Mouse (Mus musculus) forebrain, embryonic 15.5 days (tissue): Measurements from ENCODE around the gene Pla2g4c. TPM values are rescaled to one million over a fixed set of nuclear protein-coding genes. Genes with fewer than 3 reads are reported as not detected.

Experiments
- ATAC-seq: fragments of 200-750 bp; cut with Nextera tagmentation; replicated peaks from 2 replicates; pipeline ENCODE4 v1.8.0; 2017; ENCODE audit warnings: mild to moderate bottlenecking, moderate TSS enrichment, moderate library complexity
- H3K27ac ChIP-seq: fragments of 300-500 bp; sonication (generic); replicated peaks from 2 replicates; pipeline ENCODE4 v1.5.1; 2015; ENCODE audit warnings: mild to moderate bottlenecking, inconsistent platforms
- H3K27me3 ChIP-seq: fragments of 300-500 bp; sonication (generic); 2 replicates; pipeline ENCODE4 v1.6.1; 2015; ENCODE audit warnings: inconsistent platforms
- H3K36me3 ChIP-seq: fragments of 300-500 bp; sonication (generic); 2 replicates; pipeline ENCODE4 v1.6.1; 2015; ENCODE audit warnings: mild to moderate bottlenecking, inconsistent platforms
- H3K4me1 ChIP-seq: fragments of 300-500 bp; sonication (generic); 2 replicates; pipeline ENCODE4 v1.6.1; 2015; ENCODE audit warnings: inconsistent platforms
- H3K4me2 ChIP-seq: fragments of 300-500 bp; sonication (generic); replicated peaks from 2 replicates; pipeline ENCODE4 v1.6.1; 2015; ENCODE audit warnings: mild to moderate bottlenecking, inconsistent platforms
- H3K4me3 ChIP-seq: fragments of 300-500 bp; sonication (generic); 2 replicates; pipeline ENCODE4 v1.5.1; 2015; ENCODE audit warnings: mild to moderate bottlenecking, inconsistent platforms
- H3K9ac ChIP-seq: fragments of 300-500 bp; sonication (generic); replicated peaks from 2 replicates; pipeline ENCODE4 v1.6.1; 2015; ENCODE audit warnings: mild to moderate bottlenecking, inconsistent platforms
- H3K9me3 ChIP-seq: fragments of 300-500 bp; sonication (generic); 2 replicates; pipeline ENCODE4 v1.6.1; 2016; ENCODE audit warnings: inconsistent platforms
- WGBS: fragments of 180-500 bp; shearing (Covaris S2); methylation state at CpG from one replicate; pipeline ENCODE4 v1.1.7; 2015; ENCODE audit warnings: mixed read lengths; 5-methylcytosine and 5-hydroxymethylcytosine counted together
- polyA plus RNA-seq: library from polyadenylated mRNA; unstranded; fragments of >200 nt; fragmentation: Nextera tagmentation; extraction: Ambion mirVana; gene quantifications from 2 replicates; pipeline ENCODE4 v1.2.1, GENCODE M21; 2015

The Pla2g4c gene
- polyA plus RNA-seq, 1 experiment from 2014 or later = 0.61 TPM

GRCm38 (mm10) chr7:13301643-13302042, 22.8 kb upstream of the Pla2g4c start:
- H3K36me3 ChIP-seq = peaks cover 57% of the 10 kb centered on the region
- H3K4me3 ChIP-seq = no peak overlapping the region
- H3K27ac ChIP-seq = no peak overlapping the region
- no peaks in the 10 kb centered on the region for H3K4me1 ChIP-seq
- WGBS = 95% methylated on average over 1 of the region's 1 CpGs
- no peaks in the 10 kb centered on the region for H3K27me3 ChIP-seq
- no peaks in the 10 kb centered on the region for H3K9me3 ChIP-seq
- H3K4me2 ChIP-seq = no peak overlapping the region
- H3K9ac ChIP-seq = no peak overlapping the region
- no peak for ATAC-seq

DNA sequence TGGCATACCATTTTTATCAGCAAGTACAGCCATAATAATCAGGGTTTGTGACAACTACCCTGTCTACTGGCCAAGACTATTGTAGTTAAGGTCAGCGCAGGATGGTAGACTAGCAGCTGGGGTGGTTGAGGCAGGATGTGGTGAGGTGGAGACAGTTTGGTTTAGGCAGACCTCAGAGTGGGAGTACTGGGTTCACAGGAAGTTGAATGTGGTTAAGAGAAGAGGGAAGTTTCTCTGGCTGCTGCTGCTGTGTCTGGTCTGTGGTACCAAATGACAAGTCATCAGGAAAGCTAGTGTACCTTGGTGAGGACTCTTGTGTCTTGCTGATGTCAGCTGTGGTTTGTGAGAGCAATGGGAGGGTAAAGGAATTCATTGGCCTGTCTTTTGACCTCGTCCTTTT, 21.7 kb upstream of the Pla2g4c start:
- H3K4me3 ChIP-seq = no peak overlapping the region
- ATAC-seq = no peak
- H3K9ac ChIP-seq = no peak overlapping the region
- peaks cover 61% of the 10 kb centered on the region for H3K36me3 ChIP-seq
- no peaks in the 10 kb centered on the region for H3K9me3 ChIP-seq
- H3K27ac ChIP-seq = no peak overlapping the region
- 87% methylated on average over 2 of the region's 2 CpGs for WGBS
- no peak overlapping the region for H3K4me2 ChIP-seq
- H3K27me3 ChIP-seq = no peaks in the 10 kb centered on the region
- H3K4me1 ChIP-seq = no peaks in the 10 kb centered on the region

- Histone ChIP-seq H3K4me2 (no peak overlapping the region), H3K27me3 (no peaks in the 10 kb centered on the region), H3K36me3 (peaks cover 64% of the 10 kb centered on the region), H3K9ac (no peak overlapping the region), H3K4me1 (no peaks in the 10 kb centered on the region), H3K9me3 (no peaks in the 10 kb centered on the region), H3K27ac (no peak overlapping the region), H3K4me3 (no peak overlapping the region)
- ATAC-seq = no peak
These were observed 21.1 kb upstream of the Pla2g4c start for GRCm38 (mm10) chr7:13303372-13303771.

- Histone ChIP-seq H3K27me3 (no peaks in the 10 kb centered on the region), H3K9me3 (no peaks in the 10 kb centered on the region), H3K4me1 (no peaks in the 10 kb centered on the region), H3K4me2 (no peak overlapping the region), H3K27ac (no peak overlapping the region), H3K9ac (no peak overlapping the region), H3K36me3 (peaks cover 50% of the 10 kb centered on the region), H3K4me3 (no peak overlapping the region)
- no peak for ATAC-seq
- WGBS = 95% methylated on average over 2 of the region's 2 CpGs
These were observed 15.0 kb upstream of the Pla2g4c start for GRCm38 (mm10) chr7:13309407-13309806.

- 95% methylated on average over 6 of the region's 6 CpGs for WGBS
- ATAC-seq = no peak
- no peak overlapping the region for H3K4me3 ChIP-seq
- no peaks in the 10 kb centered on the region for H3K9me3 ChIP-seq
- H3K27me3 ChIP-seq = no peaks in the 10 kb centered on the region
- no peak overlapping the region for H3K4me2 ChIP-seq
- H3K36me3 ChIP-seq = peaks cover 44% of the 10 kb centered on the region
- no peak overlapping the region for H3K27ac ChIP-seq
- no peak overlapping the region for H3K9ac ChIP-seq
- no peaks in the 10 kb centered on the region for H3K4me1 ChIP-seq
These were observed 13.8 kb upstream of the Pla2g4c start for GRCm38 (mm10) chr7:13310493-13311199.

GRCm38 (mm10) chr7:13311401-13311800, 13.1 kb upstream of the Pla2g4c start:
- no peak overlapping the region for H3K27ac ChIP-seq
- no peak for ATAC-seq
- WGBS = 98% methylated on average over 4 of the region's 4 CpGs
- H3K27me3 ChIP-seq = no peaks in the 10 kb centered on the region
- no peak overlapping the region for H3K4me3 ChIP-seq
- no peaks in the 10 kb centered on the region for H3K9me3 ChIP-seq
- H3K9ac ChIP-seq = no peak overlapping the region
- H3K4me1 ChIP-seq = no peaks in the 10 kb centered on the region
- no peak overlapping the region for H3K4me2 ChIP-seq
- peaks cover 37% of the 10 kb centered on the region for H3K36me3 ChIP-seq

GRCm38 (mm10) chr7:13314095-13314597, 10.3 kb upstream of the Pla2g4c start:
- Histone ChIP-seq H3K4me1 (no peaks in the 10 kb centered on the region), H3K36me3 (peaks cover 21% of the 10 kb centered on the region; the same call in 1 of the 2 replicates), H3K9ac (no peak overlapping the region), H3K4me2 (no peak overlapping the region), H3K9me3 (no peaks in the 10 kb centered on the region), H3K27ac (no peak overlapping the region), H3K27me3 (no peaks in the 10 kb centered on the region), H3K4me3 (no peak overlapping the region)
- 75% methylated on average over 5 of the region's 5 CpGs for WGBS
- no peak for ATAC-seq

DNA sequence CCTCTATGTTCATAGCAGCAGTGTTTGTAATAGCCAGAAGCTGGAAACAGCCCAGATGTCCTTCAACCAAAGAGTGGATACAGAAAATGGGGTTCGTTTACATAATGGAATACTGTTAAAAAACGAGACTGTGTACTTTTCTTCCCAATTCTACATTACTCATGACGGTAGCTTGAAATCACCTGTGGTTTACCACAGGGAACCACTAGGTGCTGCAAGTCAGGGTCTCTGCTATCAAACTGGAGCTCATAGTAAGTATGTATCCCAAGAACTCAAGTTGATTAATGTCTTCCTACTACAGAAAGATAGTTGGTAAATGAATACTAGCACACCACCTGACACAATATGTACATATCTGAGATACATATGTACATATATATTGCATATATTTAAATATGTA, 3.0 kb upstream of the Pla2g4c start:
- Histone ChIP-seq H3K36me3 (no peaks in the 10 kb centered on the region), H3K9me3 (no peaks in the 10 kb centered on the region), H3K9ac (no peak overlapping the region), H3K4me3 (no peak overlapping the region), H3K27me3 (no peaks in the 10 kb centered on the region), H3K27ac (no peak overlapping the region), H3K4me1 (no peaks in the 10 kb centered on the region), H3K4me2 (no peak overlapping the region)
- 89% methylated on average over 3 of the region's 3 CpGs for WGBS
- ATAC-seq = no peak

DNA sequence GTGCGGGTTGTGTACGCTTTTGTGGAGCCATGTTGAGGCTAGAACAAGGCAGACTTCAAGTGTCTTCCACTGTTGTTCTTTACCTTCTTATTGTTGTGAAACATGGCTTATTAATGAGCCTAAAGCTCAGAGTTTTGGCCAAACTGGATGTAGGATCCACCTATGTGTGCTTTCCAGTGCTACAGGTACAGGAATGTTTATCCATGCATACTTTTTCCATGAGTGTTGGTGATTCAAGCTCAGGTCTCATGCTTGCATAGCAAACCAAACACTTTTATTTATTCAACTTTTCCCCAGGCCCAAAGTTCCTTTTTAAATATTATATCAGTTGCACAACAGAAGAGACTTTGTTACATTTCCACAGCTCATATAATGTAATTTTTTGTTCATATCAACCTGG, 6.1 kb downstream of the Pla2g4c start:
- no peaks in the 10 kb centered on the region for H3K9me3 ChIP-seq
- no peak for ATAC-seq
- no peaks in the 10 kb centered on the region for H3K27me3 ChIP-seq
- H3K4me3 ChIP-seq = no peak overlapping the region
- no peaks in the 10 kb centered on the region for H3K4me1 ChIP-seq
- H3K27ac ChIP-seq = no peak overlapping the region
- no peak overlapping the region for H3K9ac ChIP-seq
- 97% methylated on average over 2 of the region's 2 CpGs for WGBS
- no peak overlapping the region for H3K4me2 ChIP-seq
- H3K36me3 ChIP-seq = peaks cover 7% of the 10 kb centered on the region; the same call in 1 of the 2 replicates

GRCm38 (mm10) chr7:13355943-13356342, 31.5 kb downstream of the Pla2g4c start:
- no peak overlapping the region for H3K4me3 ChIP-seq
- H3K9me3 ChIP-seq = no peaks in the 10 kb centered on the region
- no peak for ATAC-seq
- H3K4me2 ChIP-seq = no peak overlapping the region
- no peaks in the 10 kb centered on the region for H3K4me1 ChIP-seq
- peaks cover 36% of the 10 kb centered on the region for H3K36me3 ChIP-seq
- H3K9ac ChIP-seq = no peak overlapping the region
- H3K27ac ChIP-seq = no peak overlapping the region
- H3K27me3 ChIP-seq = no peaks in the 10 kb centered on the region

DNA sequence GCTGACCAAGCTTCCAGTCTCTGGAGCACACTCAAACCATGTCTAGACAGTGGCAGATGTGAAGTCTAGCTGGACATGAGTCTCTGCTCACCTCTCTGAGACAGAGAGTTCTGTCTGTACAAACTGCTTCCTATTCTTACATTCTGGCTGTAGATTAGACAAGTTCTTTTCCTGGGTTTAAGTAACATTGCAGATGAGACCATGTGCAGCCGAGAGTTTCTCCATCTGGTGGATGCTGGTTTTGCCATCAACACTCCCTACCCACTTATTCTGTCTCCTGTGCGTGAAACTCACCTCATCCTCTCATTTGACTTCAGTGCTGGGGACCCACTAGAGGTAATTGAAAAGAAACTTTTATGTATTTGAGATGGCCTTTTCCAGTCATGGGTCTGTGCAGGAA, 56.1 kb downstream of the Pla2g4c start:
- no peak for ATAC-seq
- H3K9ac ChIP-seq = no peak overlapping the region
- no peaks in the 10 kb centered on the region for H3K36me3 ChIP-seq
- no peak overlapping the region for H3K4me2 ChIP-seq
- no peak overlapping the region for H3K4me3 ChIP-seq
- no peaks in the 10 kb centered on the region for H3K4me1 ChIP-seq
- no peaks in the 10 kb centered on the region for H3K27me3 ChIP-seq
- no peak overlapping the region for H3K27ac ChIP-seq
- WGBS = 87% methylated on average over 2 of the region's 2 CpGs
- no peaks in the 10 kb centered on the region for H3K9me3 ChIP-seq

- no peaks in the 10 kb centered on the region for H3K27me3 ChIP-seq
- no peaks in the 10 kb centered on the region for H3K36me3 ChIP-seq
- H3K9ac ChIP-seq = no peak within 1 kb of the TSS
- no peak within 1 kb of the TSS for H3K4me2 ChIP-seq
- no peak for ATAC-seq
- WGBS = 84% methylated on average over 1 of the region's 1 CpGs
- no peaks in the 10 kb centered on the region for H3K9me3 ChIP-seq
- no peak within 1 kb of the TSS for H3K4me3 ChIP-seq
- no peaks in the 10 kb centered on the region for H3K4me1 ChIP-seq
- H3K27ac ChIP-seq = no peak within 1 kb of the TSS
These were observed 73.4 kb downstream of the Pla2g4c start, which contains the start of gene Cabp5 for GRCm38 (mm10) chr7:13397832-13398231. Gene Cabp5, plus strand, starts transcription at chr7:13398132.
